ENCODE assay signal across 8 mouse cellular contexts in genomic region chr16:32371351-32371750, GRCm38 (mm10). TPM values are rescaled to one million over a fixed set of nuclear protein-coding genes. Genes with fewer than 3 reads are reported as not detected.
DNase-seq lines count a peak whose midpoint lies in the region; ATAC-seq and TF ChIP-seq lines count a peak whose summit lies in the region.

No protein-coding gene starts in this region.

- TF ChIP-seq CTCF in G1E (IDR thresholded peaks at IDR 0.05; ENCODE audit: low read depth, low read length), result peak; percentile 6; the same call in 1 of the 2 replicates
- peak; percentile 47; the same call in 1 of the 2 replicates for TF ChIP-seq CTCF in liver, embryonic 14.5 days (IDR thresholded peaks at IDR 0.05; ENCODE audit: low read depth)

- no peak overlapping the region for H3K4me2 ChIP-seq in kidney, embryonic 16.5 days (replicated peaks; ENCODE audit: low read depth, low read length)
- H3K4me2 ChIP-seq in liver, embryonic 14.5 days (ENCODE audit: low read depth), result no peak overlapping the region

- H3K36me3 ChIP-seq in kidney, embryonic 16.5 days (ENCODE audit: insufficient read depth, low read length), result peaks cover 37% of the 10 kb centered on the region
- H3K36me3 ChIP-seq in G1E (replicated peaks), result peaks cover 53% of the 10 kb centered on the region
- peaks cover 3% of the 10 kb centered on the region for H3K36me3 ChIP-seq in liver, embryonic 14.5 days (replicated peaks; ENCODE audit: control insufficient read depth, insufficient read depth, low read depth)

- no peaks in the 10 kb centered on the region for H3K4me1 ChIP-seq in kidney, embryonic 16.5 days (ENCODE audit: insufficient read depth, low read length)
- H3K4me1 ChIP-seq in G1E (ENCODE audit: insufficient read depth, low read depth, low read length), result peaks cover 13% of the 10 kb centered on the region
- no peaks in the 10 kb centered on the region for H3K4me1 ChIP-seq in liver, embryonic 14.5 days (replicated peaks; ENCODE audit: control insufficient read depth in 2 of 2, insufficient read depth in 2 of 2, low read length in 1 of 2)

- no peak overlapping the region for H3K27ac ChIP-seq in kidney, embryonic 16.5 days (ENCODE audit: low read length)
- H3K27ac ChIP-seq in liver, embryonic 14.5 days, result no peak overlapping the region

- H3K9ac ChIP-seq in kidney, embryonic 16.5 days (replicated peaks; ENCODE audit: low read length), result no peak overlapping the region
- no peak overlapping the region for H3K9ac ChIP-seq in liver, embryonic 14.5 days (replicated peaks)

- DNase-seq in kidney, adult 18-20 months, result peak; percentile 57
- no peak for DNase-seq in G1E (ENCODE audit: low spot score)
- peak; percentile 66 for DNase-seq in adrenal gland, postnatal 10 days
- peak; percentile 37 for DNase-seq in gastrocnemius, postnatal 14 days
- no peak for DNase-seq in liver, embryonic 14.5 days (ENCODE audit: low read depth in 3 of 3, low spot score in 3 of 3)
- peak; percentile 56 for DNase-seq in thymus, postnatal 14 days
- DNase-seq in ovary, postnatal 36 days (ENCODE audit: low spot score), result no peak

- H3K4me3 ChIP-seq in kidney, embryonic 16.5 days (ENCODE audit: low read length), result no peak overlapping the region
- H3K4me3 ChIP-seq in G1E (ENCODE audit: low read depth, low read length), result no peak overlapping the region
- H3K4me3 ChIP-seq in liver, embryonic 14.5 days (ENCODE audit: insufficient read depth in 1 of 2, low read depth in 2 of 2, low read length in 2 of 2), result no peak overlapping the region

- no peak for TF ChIP-seq EP300 in liver, embryonic 14.5 days (IDR thresholded peaks at IDR 0.05; ENCODE audit: low read depth)

- no peak for ATAC-seq in kidney, embryonic 16.5 days (ENCODE audit: low FRiP score, low TSS enrichment)
- no peak for ATAC-seq in G1E (ENCODE audit: extremely low read depth, insufficient number of reproducible peaks, low FRiP score, poor library complexity, severe bottlenecking)
- ATAC-seq in liver, embryonic 14.5 days (ENCODE audit: insufficient read depth), result no peak

- intact Hi-C loops in gastrocnemius, postnatal 14 days (cut with DNase I; ENCODE audit: low total_unique reads), result no loop called here

- 92% methylated on average over 4 of the region's 4 CpGs for WGBS in kidney, embryonic 16.5 days
- 69% methylated on average over 4 of the region's 4 CpGs for WGBS in liver, embryonic 14.5 days (ENCODE audit: insufficient replicate concordance)

- H3K27me3 ChIP-seq in kidney, embryonic 16.5 days (ENCODE audit: insufficient read depth, low read length), result no peaks in the 10 kb centered on the region
- H3K27me3 ChIP-seq in G1E (ENCODE audit: insufficient read depth, low read length), result no peaks in the 10 kb centered on the region
- H3K27me3 ChIP-seq in liver, embryonic 14.5 days (ENCODE audit: control insufficient read depth, insufficient read depth, low read length), result no peaks in the 10 kb centered on the region

- H3K9me3 ChIP-seq in kidney, embryonic 16.5 days (ENCODE audit: low read length), result no peaks in the 10 kb centered on the region
- no peaks in the 10 kb centered on the region for H3K9me3 ChIP-seq in G1E (replicated peaks)
- H3K9me3 ChIP-seq in liver, embryonic 14.5 days (ENCODE audit: control insufficient read depth, low read length), result no peaks in the 10 kb centered on the region

RNA-seq across cellular contexts. Expression of gene Tm4sf19, which starts 29.0 kb away (rescaled TPM):
- not detected in 2 replicates for polyA plus RNA-seq in kidney, embryonic 16.5 days (2015; fragmentation: Nextera tagmentation; extraction: Ambion mirVana)
- total RNA-seq in G1E (2014; fragmentation: Nextera tagmentation) (not detected in 2 replicates), G1E (2017) (0.12 and 0.60 TPM in 2 replicates)
- not detected in 2 replicates for polyA plus RNA-seq in G1E (2012)
- total RNA-seq in adrenal gland, postnatal 10 days (2021), result under 1 TPM in 1 of 2 experiments, not detected in 1; 0.42 TPM
- total RNA-seq in gastrocnemius, postnatal 14 days (2021), result not detected
- 0.04 TPM in 1 of 2 replicates, not detected in the other for polyA plus RNA-seq in liver, embryonic 14.5 days (2012; rRNA removed)
- polyA plus RNA-seq in liver, embryonic 14.5 days (2014; fragmentation: Nextera tagmentation; extraction: Ambion mirVana), result not detected in 2 replicates

RNA-seq across cellular contexts. Expression of gene Ubxn7, which starts 39.3 kb away (rescaled TPM):
- 23.2 and 23.5 TPM in 2 replicates for polyA plus RNA-seq in kidney, embryonic 16.5 days (2015; fragmentation: Nextera tagmentation; extraction: Ambion mirVana)
- 86.3 and 126 TPM in 2 replicates for total RNA-seq in G1E (2014; fragmentation: Nextera tagmentation)
- 27.3 and 32.6 TPM in 2 replicates for total RNA-seq in G1E (2017)
- polyA plus RNA-seq in G1E (2012), result 3.9 and 5.0 TPM in 2 replicates
- total RNA-seq in adrenal gland, postnatal 10 days (2021), result 10 to 100 TPM; 50.6 to 61.5 TPM
- 10 to 100 TPM; 19.5 to 23.0 TPM for total RNA-seq in gastrocnemius, postnatal 14 days (2021)
- 2.7 and 5.1 TPM in 2 replicates for polyA plus RNA-seq in liver, embryonic 14.5 days (2012; rRNA removed)
- 5.4 and 7.6 TPM in 2 replicates for polyA plus RNA-seq in liver, embryonic 14.5 days (2014; fragmentation: Nextera tagmentation; extraction: Ambion mirVana)

RNA-seq across cellular contexts. Expression of gene Tctex1d2, which starts 48.2 kb away (rescaled TPM):
- 30.0 and 30.7 TPM in 2 replicates for polyA plus RNA-seq in kidney, embryonic 16.5 days (2015; fragmentation: Nextera tagmentation; extraction: Ambion mirVana)
- 9.7 and 10.8 TPM in 2 replicates for total RNA-seq in G1E (2014; fragmentation: Nextera tagmentation)
- total RNA-seq in G1E (2017), result 33.9 and 35.2 TPM in 2 replicates
- polyA plus RNA-seq in G1E (2012), result 0.21 and 0.39 TPM in 2 replicates
- 1 to 10 TPM; 5.8 to 6.0 TPM for total RNA-seq in adrenal gland, postnatal 10 days (2021)
- 1 to 10 TPM; 4.5 to 5.7 TPM for total RNA-seq in gastrocnemius, postnatal 14 days (2021)
- 2.1 and 3.1 TPM in 2 replicates for polyA plus RNA-seq in liver, embryonic 14.5 days (2012; rRNA removed)
- 6.4 and 7.2 TPM in 2 replicates for polyA plus RNA-seq in liver, embryonic 14.5 days (2014; fragmentation: Nextera tagmentation; extraction: Ambion mirVana)

RNA-seq across cellular contexts. Expression of gene Pcyt1a, which starts 59.4 kb away (rescaled TPM):
- polyA plus RNA-seq in kidney, embryonic 16.5 days (2015; fragmentation: Nextera tagmentation; extraction: Ambion mirVana), result 38.3 and 44.6 TPM in 2 replicates
- total RNA-seq in G1E (2014; fragmentation: Nextera tagmentation) (62.7 and 101 TPM in 2 replicates), G1E (2017) (101 and 104 TPM in 2 replicates)
- polyA plus RNA-seq in G1E (2012), result 47.0 and 50.2 TPM in 2 replicates
- 10 to 100 TPM; 73.1 to 78.1 TPM for total RNA-seq in adrenal gland, postnatal 10 days (2021)
- total RNA-seq in gastrocnemius, postnatal 14 days (2021), result 10 to 100 TPM; 74.4 to 74.6 TPM
- polyA plus RNA-seq in liver, embryonic 14.5 days (2012; rRNA removed), result 12.8 and 16.3 TPM in 2 replicates
- 40.3 and 41.6 TPM in 2 replicates for polyA plus RNA-seq in liver, embryonic 14.5 days (2014; fragmentation: Nextera tagmentation; extraction: Ambion mirVana)

Comparison
In these comparisons a context has a peak if more than half of its experiments do, and no peak if none do; other contexts are left out.
1. DNase-seq: peak in kidney, adult 18-20 months (single experiment), adrenal gland, postnatal 10 days (single experiment), gastrocnemius, postnatal 14 days (single experiment) and thymus, postnatal 14 days (single experiment); none in G1E (single experiment), liver, embryonic 14.5 days (0 of 3) and ovary, postnatal 36 days (single experiment).